Mouse (Mus musculus): ENCODE data around the gene Sipa1l3. TPM values are rescaled to one million over a fixed set of nuclear protein-coding genes. Genes with fewer than 3 reads are reported as not detected.
A peak's percentile ranks its signal among the peaks of the same experiment; 100 is the strongest.

Sipa1l3 gene
- polyA plus RNA-seq, 1 experiment from 2014 or later, result 21.5 TPM

DNA sequence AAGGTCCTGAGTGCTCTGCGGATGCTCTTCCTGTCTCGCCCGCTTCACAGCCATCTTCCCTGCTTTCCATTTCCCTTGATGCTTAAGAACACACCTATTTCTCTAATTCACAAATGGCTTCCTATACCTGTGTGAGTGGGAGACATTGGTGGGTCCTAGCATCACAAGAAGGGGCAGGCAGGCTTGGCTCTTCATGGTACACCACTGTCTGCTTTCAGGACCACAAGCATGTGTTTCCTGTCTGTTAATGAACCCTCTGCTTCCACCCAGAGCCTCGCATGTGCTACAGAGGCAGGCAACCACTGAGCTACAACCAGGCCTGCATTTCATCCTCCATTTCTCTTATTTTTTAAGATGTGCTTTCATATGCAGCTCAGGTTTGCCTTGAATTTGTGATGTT lies 116.4 kb downstream of the Sipa1l3 start:
- H3K4me2 ChIP-seq, result no peak overlapping the region
- 90% methylated on average over 4 of the region's 4 CpGs for WGBS

DNA sequence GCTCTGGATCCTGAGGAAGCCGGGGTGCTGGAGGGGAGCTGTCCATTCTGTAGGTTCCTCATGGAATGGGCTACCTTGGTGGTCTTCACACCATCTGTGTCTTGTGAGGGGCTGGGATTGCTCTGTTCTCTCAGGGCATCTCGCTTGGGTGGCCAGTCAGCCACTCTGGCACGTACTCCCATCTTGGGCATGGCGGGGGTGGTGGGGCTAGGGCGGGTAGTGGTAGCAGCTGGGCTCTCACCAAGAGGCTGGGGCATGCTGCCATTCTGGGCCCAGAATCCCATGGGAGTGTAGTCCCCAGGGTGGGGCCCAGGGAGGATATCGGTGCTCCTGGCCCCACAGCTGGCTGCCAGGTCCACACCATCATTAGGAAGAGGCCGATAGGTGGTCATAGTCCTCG lies 118.0 kb downstream of the Sipa1l3 start:
- H3K36me3 ChIP-seq, result peaks cover 56% of the 10 kb centered on the region
- H3K4me3 ChIP-seq, result no peak overlapping the region
- no peak for ATAC-seq (ENCODE audit: insufficient number of reproducible peaks, insufficient read depth, low FRiP score, low TSS enrichment, low read depth)
- H3K9me3 ChIP-seq, result peaks cover 5% of the 10 kb centered on the region; the same call in 1 of the 2 replicates
- WGBS, result 94% methylated on average over 8 of the region's 8 CpGs
- no peak overlapping the region for H3K27ac ChIP-seq
- H3K9ac ChIP-seq, result no peak overlapping the region
- H3K27me3 ChIP-seq, result no peaks in the 10 kb centered on the region
- H3K4me1 ChIP-seq, result no peaks in the 10 kb centered on the region
- no peak overlapping the region for H3K4me2 ChIP-seq

More for the DNA sequence above, 116.4 kb downstream of the Sipa1l3 start:
- Histone ChIP-seq H3K9me3 (peaks cover 5% of the 10 kb centered on the region; the same call in 1 of the 2 replicates), H3K36me3 (peaks cover 48% of the 10 kb centered on the region), H3K4me3 (no peak overlapping the region), H3K4me1 (no peaks in the 10 kb centered on the region), H3K27ac (no peak overlapping the region), H3K9ac (no peak overlapping the region), H3K27me3 (no peaks in the 10 kb centered on the region)
- no peak for ATAC-seq (ENCODE audit: insufficient number of reproducible peaks, insufficient read depth, low FRiP score, low TSS enrichment, low read depth)

GRCm38 (mm10) chr7:29399056-29399455 lies 119.4 kb downstream of the Sipa1l3 start:
- peaks cover 68% of the 10 kb centered on the region for H3K36me3 ChIP-seq

DNA sequence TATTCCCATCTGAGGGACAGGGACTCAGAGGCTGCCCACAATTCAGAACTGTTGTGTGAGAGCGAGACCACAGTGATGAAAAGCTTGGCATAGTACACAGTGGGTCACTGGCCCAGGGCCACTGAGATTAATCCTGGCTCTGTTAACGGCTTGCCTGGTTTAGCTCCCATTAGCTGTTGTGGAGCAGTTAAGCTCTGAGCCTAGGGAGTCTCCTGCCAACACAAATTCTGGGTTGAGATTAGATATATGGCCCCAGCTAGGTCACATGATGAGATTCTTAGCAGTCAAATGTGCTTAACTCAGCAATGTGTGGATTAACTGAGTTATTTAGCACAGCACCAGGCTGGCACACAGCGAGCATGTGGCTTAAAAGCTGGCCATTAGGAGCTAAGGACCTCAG lies 121.0 kb downstream of the Sipa1l3 start:
- Histone ChIP-seq H3K27ac (no peak overlapping the region), H3K27me3 (no peaks in the 10 kb centered on the region), H3K9me3 (no peaks in the 10 kb centered on the region), H3K36me3 (peaks cover 74% of the 10 kb centered on the region), H3K9ac (no peak overlapping the region), H3K4me3 (no peak overlapping the region), H3K4me1 (no peaks in the 10 kb centered on the region), H3K4me2 (no peak overlapping the region)
- no peak for ATAC-seq (ENCODE audit: insufficient number of reproducible peaks, insufficient read depth, low FRiP score, low TSS enrichment, low read depth)
- WGBS, result 79% methylated on average over 3 of the region's 3 CpGs

More at GRCm38 (mm10) chr7:29399056-29399455, 119.4 kb downstream of the Sipa1l3 start:
- Histone ChIP-seq H3K9ac (no peak overlapping the region), H3K4me3 (no peak overlapping the region), H3K27ac (no peak overlapping the region), H3K4me2 (no peak overlapping the region), H3K27me3 (no peaks in the 10 kb centered on the region), H3K9me3 (peaks cover 5% of the 10 kb centered on the region; the same call in 1 of the 2 replicates), H3K4me1 (no peaks in the 10 kb centered on the region)
- ATAC-seq (ENCODE audit: insufficient number of reproducible peaks, insufficient read depth, low FRiP score, low TSS enrichment, low read depth), result no peak
- 92% methylated on average over 9 of the region's 9 CpGs for WGBS

DNA sequence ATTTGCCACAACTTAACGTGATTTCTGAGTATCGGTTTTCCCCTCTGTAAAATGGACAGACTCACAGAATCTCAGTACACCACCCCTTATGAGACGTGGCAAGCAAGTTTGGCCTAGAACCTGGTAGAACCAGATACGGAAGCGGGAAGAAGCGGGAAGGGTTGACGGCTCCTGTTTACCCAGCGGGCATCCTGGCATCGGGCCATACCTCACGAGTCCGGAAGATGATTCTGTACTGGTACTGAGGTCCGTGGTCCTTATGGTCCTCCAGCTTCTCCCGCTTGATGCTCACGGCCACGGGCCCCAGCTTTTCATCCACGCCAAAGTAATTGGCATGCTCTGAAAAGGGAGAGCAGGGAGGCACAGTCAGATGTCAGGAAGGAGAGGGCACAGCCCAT lies 121.5 kb downstream of the Sipa1l3 start:
- H3K9ac ChIP-seq, result no peak overlapping the region
- H3K36me3 ChIP-seq, result peaks cover 79% of the 10 kb centered on the region
- 94% methylated on average over 16 of the region's 16 CpGs for WGBS
- H3K9me3 ChIP-seq, result no peaks in the 10 kb centered on the region
- H3K4me1 ChIP-seq, result peaks cover 5% of the 10 kb centered on the region; the same call in 1 of the 2 replicates
- H3K4me3 ChIP-seq, result no peak overlapping the region
- H3K4me2 ChIP-seq, result no peak overlapping the region
- H3K27me3 ChIP-seq, result no peaks in the 10 kb centered on the region
- H3K27ac ChIP-seq, result no peak overlapping the region
- no peak for ATAC-seq (ENCODE audit: insufficient number of reproducible peaks, insufficient read depth, low FRiP score, low TSS enrichment, low read depth)

DNA sequence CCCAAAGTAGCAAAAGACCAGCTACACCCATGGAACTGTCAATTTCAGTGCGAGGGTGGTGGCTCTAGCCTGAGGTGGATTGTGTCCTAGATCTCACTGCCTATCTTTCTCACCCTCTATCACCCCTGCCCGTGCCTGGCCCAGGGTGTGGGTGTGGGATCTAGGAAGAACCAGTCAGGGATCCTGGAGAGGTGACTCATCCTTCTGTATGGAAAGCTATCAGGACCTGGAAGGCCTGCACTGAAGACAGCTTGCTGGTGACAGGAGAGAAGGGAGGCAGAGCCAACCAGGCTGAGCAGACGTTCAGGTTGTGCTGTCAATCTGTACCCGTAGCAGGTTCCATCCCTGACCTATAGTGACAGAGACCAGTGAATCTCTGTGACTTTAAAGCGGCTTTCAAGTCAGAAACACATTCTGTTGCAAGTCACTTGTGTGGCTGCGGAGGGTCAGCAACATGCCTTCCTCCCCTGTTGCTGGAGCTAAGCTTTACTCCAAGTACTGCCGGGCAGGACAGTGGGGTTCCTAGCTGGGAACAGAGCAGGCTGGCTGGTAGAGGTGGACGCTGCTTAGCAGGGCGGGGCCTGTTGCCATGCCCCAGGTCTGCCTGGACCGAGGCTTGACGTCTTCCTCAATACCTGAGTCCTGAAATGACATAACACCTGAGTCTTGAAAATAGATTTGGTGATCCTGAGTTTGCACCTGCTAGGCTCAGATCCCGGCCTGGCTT lies 122.1 kb downstream of the Sipa1l3 start:
- 87% methylated on average over 12 of the region's 12 CpGs for WGBS
- no peaks in the 10 kb centered on the region for H3K27me3 ChIP-seq
- peaks cover 82% of the 10 kb centered on the region for H3K36me3 ChIP-seq
- no peak overlapping the region for H3K9ac ChIP-seq
- H3K4me1 ChIP-seq, result peaks cover 5% of the 10 kb centered on the region; the same call in 1 of the 2 replicates
- H3K9me3 ChIP-seq, result no peaks in the 10 kb centered on the region
- ATAC-seq (ENCODE audit: insufficient number of reproducible peaks, insufficient read depth, low FRiP score, low TSS enrichment, low read depth), result no peak
- no peak overlapping the region for H3K4me2 ChIP-seq
- H3K4me3 ChIP-seq, result no peak overlapping the region
- no peak overlapping the region for H3K27ac ChIP-seq

DNA sequence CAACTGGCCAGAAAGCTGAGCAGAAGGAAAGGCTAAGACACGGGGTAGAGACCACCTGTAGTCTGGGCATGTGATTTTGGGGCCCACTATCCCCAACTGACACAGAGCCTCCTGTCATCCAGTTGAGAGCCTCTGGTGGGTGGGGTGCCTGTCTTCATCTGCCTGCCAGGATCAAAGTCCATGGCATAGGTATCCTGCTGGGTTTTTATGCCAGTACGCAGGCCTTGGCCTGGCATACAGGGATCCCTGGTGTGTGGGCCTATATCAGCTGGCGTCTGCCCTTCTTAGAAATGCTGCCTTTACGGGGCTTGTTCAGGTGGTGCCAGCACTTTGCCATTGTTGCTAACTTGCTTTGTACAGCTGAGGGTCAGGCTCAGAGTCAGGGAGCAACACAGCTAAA lies 123.3 kb downstream of the Sipa1l3 start:
- Histone ChIP-seq H3K4me2 (no peak overlapping the region), H3K9me3 (no peaks in the 10 kb centered on the region), H3K27me3 (no peaks in the 10 kb centered on the region), H3K4me3 (no peak overlapping the region), H3K4me1 (peaks cover 5% of the 10 kb centered on the region; the same call in 1 of the 2 replicates), H3K27ac (no peak overlapping the region), H3K36me3 (peaks cover 78% of the 10 kb centered on the region), H3K9ac (no peak overlapping the region)
- 83% methylated on average over 4 of the region's 4 CpGs for WGBS
- no peak for ATAC-seq (ENCODE audit: insufficient number of reproducible peaks, insufficient read depth, low FRiP score, low TSS enrichment, low read depth)

GRCm38 (mm10) chr7:29393292-29393691 lies 125.1 kb downstream of the Sipa1l3 start:
- no peak for ATAC-seq (ENCODE audit: insufficient number of reproducible peaks, insufficient read depth, low FRiP score, low TSS enrichment, low read depth)
- WGBS, result 93% methylated on average over 10 of the region's 10 CpGs
- peaks cover 5% of the 10 kb centered on the region; the same call in 1 of the 2 replicates for H3K4me1 ChIP-seq
- H3K4me2 ChIP-seq, result no peak overlapping the region
- no peak overlapping the region for H3K27ac ChIP-seq
- no peak overlapping the region for H3K4me3 ChIP-seq
- H3K9ac ChIP-seq, result no peak overlapping the region
- H3K36me3 ChIP-seq, result peaks cover 60% of the 10 kb centered on the region
- H3K9me3 ChIP-seq, result no peaks in the 10 kb centered on the region
- no peaks in the 10 kb centered on the region for H3K27me3 ChIP-seq

- no peaks in the 10 kb centered on the region for H3K9me3 ChIP-seq
- peaks cover 62% of the 10 kb centered on the region for H3K36me3 ChIP-seq
- H3K4me2 ChIP-seq, result no peak overlapping the region
- H3K27me3 ChIP-seq, result no peaks in the 10 kb centered on the region
- no peak for ATAC-seq (ENCODE audit: insufficient number of reproducible peaks, insufficient read depth, low FRiP score, low TSS enrichment, low read depth)
- no peak overlapping the region for H3K9ac ChIP-seq
- H3K4me1 ChIP-seq, result peaks cover 5% of the 10 kb centered on the region; the same call in 1 of the 2 replicates
- no peak overlapping the region for H3K4me3 ChIP-seq
- WGBS, result 88% methylated on average over 3 of the region's 3 CpGs
- no peak overlapping the region for H3K27ac ChIP-seq
Measured at GRCm38 (mm10) chr7:29392805-29393204, 125.6 kb downstream of the Sipa1l3 start.

DNA sequence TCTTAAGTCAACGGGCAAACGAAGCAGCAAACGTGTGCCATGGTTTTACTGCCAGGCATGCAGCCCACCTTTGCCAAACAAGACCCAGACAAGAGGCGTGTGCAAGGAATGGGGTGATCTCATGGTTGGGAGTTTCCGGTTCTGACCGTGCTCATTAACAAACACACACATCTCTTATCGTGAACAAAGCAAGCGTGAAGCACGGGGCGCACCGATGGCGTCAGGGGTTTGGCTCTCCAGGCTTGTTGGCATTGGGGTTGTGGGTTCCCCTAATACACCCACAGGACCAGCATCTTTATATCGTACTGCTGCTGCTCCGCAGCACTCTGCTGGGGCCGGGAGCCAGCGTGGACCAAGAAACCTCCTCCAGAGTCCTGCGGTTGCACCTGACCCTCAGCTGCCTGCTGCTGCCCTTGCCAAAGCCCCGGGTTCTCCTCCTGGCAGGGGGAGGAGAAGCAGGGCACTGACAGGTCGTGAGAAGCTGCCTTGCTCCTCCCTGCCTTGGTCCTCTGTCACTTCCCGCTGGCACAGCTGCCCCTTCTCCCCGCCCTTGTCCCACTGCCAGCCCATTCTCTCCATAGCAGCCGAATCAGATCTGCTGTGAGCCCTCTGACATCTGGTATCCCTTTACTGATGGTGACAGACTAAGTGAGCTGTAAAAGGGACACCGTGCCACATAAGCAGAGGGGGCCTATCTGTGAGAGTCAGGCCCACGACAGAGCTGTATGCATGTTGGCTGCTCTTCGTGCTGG lies 126.5 kb downstream of the Sipa1l3 start:
- Histone ChIP-seq H3K27me3 (no peaks in the 10 kb centered on the region), H3K27ac (no peak overlapping the region), H3K4me3 (no peak overlapping the region), H3K9me3 (no peaks in the 10 kb centered on the region), H3K36me3 (peaks cover 66% of the 10 kb centered on the region), H3K4me2 (no peak overlapping the region), H3K9ac (0 out of 2 replicates have a peak overlapping the region, but pooled peaks have one; percentile 46), H3K4me1 (peaks cover 5% of the 10 kb centered on the region; the same call in 1 of the 2 replicates)
- 78% methylated on average over 25 of the region's 25 CpGs for WGBS
- ATAC-seq (ENCODE audit: insufficient number of reproducible peaks, insufficient read depth, low FRiP score, low TSS enrichment, low read depth), result no peak

DNA sequence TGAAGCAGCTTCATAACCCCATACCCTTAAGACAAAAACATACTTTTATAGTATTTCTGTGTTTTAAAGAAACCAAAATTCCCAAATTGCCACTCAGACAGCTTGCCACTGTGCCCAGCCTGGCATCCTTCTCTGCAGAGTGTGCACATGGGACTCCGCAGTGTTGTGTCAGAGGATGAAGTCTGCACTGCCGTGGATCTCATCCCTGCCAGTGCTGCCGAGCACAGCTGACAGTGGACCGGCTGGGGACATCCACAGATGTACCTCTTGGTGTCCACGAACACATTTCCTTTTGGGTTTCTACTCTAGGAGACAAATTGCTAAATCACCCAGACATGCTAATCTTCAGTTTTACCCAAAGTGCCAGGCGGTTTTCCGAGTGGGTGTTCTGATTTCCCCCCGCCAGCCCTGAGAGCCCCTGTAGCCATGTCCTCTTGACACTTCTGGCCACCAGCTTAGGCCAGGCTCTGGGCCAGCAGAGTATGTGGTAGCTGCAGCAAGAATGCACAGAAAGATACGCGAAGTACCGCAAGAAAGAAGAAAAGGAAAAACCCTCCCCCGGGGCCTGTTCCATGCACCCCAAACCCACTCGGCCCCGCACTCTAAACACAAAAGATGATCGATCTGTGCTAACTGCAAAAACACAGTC lies 127.2 kb downstream of the Sipa1l3 start:
- no peaks in the 10 kb centered on the region for H3K9me3 ChIP-seq
- no peak overlapping the region for H3K27ac ChIP-seq
- H3K27me3 ChIP-seq, result no peaks in the 10 kb centered on the region
- WGBS, result 90% methylated on average over 15 of the region's 15 CpGs
- no peak overlapping the region for H3K9ac ChIP-seq
- H3K4me3 ChIP-seq, result no peak overlapping the region
- ATAC-seq (ENCODE audit: insufficient number of reproducible peaks, insufficient read depth, low FRiP score, low TSS enrichment, low read depth), result no peak
- H3K36me3 ChIP-seq, result peaks cover 66% of the 10 kb centered on the region
- H3K4me1 ChIP-seq, result peaks cover 5% of the 10 kb centered on the region; the same call in 1 of the 2 replicates
- H3K4me2 ChIP-seq, result no peak overlapping the region
